Mouse (Mus musculus) CH12F3 (cell line): ENCODE data around the gene Fhit.

Experiments used
- in situ Hi-C: fragments of 300-500 bp; cut with MboI; formaldehyde crosslinking; loops from 2 replicates; pipeline ENCODE4 v1.14.3; 2020; ENCODE audit warnings: low sequenced_read_pairs

Fhit gene

GRCm38 (mm10) chr14:10171761-10172160 lies 990.1 kb downstream of the Fhit start:
- in situ Hi-C loops: no loop called here

- in situ Hi-C loops: no loop called here
Observed at GRCm38 (mm10) chr14:10166641-10167429, 995.0 kb downstream of the Fhit start.

DNA sequence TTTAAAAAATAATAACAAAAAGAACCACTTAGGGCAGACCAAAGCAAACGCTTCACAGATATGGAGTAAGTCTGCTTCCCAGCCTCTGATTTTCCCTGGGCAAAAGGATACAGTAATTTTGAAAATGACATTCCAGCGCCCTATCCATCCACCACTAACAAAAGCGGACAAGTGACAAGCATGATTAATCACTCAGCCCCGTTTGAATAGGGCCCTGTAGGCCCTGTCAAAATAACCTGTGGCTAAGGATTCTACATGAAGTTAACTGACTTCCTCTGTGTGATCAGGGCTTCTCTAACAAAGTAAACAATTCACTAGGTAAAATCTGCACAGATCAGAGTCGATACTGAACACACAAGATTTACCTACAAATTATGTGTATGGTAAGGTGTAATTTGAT lies 1012.0 kb downstream of the Fhit start:
- in situ Hi-C loops: no loop called here

- in situ Hi-C loops: no loop called here
Observed at GRCm38 (mm10) chr14:10139311-10139710, 1022.5 kb downstream of the Fhit start.

DNA sequence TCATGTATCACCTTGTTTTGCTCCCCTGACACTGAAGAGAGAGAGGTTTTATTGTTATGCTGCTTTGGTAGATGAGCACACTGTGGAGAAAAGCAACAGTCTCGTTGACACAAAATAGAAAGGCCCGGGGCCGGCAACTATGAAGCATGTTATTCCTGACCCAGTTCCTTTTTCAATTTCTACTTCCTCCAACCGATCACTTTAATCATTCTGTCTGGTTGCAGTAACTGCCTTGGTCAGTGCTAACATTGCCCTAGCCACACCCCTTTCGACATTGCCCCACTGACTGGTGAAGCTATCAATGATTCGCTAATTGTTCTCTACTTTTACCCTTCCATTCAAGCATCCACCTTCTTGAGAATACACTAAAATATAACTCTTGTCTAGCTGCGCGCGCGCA lies 1028.0 kb downstream of the Fhit start:
- in situ Hi-C loops: no loop called here

DNA sequence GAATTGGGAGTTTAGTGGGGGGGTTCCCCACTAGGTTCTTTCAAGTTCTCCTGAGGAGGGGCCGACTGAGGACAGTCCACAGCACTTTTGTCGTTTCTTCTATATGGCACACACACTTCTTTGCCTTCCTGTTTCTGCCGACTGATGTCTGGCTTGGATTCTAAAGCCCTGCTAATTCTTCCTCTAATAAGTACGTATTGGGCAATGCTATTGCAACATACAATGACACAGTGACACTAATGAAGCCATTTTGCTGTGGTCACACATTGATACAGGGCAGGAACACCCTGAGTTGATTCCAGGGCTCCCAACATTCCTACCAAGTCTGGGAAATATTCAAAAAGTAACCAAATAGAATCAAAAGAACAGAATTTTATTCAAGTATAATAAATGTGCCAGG lies 1032.2 kb downstream of the Fhit start:
- in situ Hi-C loops: no loop called here

DNA sequence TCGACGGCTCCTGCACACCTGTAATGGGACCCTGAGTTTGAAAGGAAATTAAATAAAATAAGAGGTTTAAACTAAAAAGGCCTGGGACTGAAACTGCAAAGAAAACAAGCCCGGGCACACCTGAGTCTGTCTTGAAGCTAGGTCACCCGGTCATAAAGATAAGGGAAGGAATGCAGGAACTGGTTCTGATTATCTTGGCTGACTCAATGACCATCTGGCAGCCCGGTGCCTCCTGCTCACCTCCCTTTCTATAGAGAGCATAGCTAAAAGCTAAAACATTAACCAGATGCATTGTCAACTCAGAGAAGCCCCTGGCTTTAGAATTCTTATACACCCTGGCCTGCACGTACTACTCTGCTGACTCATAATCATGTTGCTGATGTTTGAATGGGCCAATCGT lies 1032.7 kb downstream of the Fhit start:
- in situ Hi-C loops: no loop called here

DNA sequence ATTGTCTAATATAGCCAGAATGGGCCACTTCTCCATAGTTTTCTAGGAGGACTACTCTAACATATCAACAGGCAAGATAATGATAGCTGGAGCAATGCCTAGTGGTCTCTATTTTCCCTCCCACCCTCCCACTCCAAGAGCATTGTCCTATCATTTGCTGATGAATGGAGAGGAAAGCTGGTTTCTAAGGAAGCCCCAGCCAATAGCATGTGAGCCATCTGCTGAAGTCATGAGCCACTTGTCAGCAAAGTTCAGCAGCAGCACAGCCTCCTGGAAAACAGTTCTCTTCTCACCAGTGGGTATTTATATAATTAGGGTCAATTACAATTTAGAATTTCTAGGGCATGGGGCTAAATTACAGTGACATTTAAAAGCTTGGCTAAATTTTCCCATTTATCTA lies 1035.3 kb downstream of the Fhit start:
- in situ Hi-C loops: no loop called here

DNA sequence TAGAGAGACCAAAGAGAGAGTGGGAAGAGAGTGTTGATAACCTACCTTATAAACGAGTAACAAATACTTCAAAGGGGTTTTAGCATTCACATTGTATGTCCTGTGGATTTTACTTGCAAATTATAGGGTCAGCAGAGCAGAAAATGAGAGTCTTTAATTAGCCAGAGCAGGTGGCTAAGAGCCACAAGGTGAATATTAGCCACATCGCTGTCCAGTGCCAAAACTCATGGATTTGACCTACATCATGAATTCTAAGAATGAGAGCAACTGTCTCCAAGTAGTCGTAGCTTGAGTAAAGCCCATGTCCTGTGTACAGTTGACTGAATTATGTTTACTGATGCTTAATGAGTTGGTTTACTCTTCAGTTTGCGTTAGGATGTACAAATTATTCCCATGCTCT lies 1039.7 kb downstream of the Fhit start:
- in situ Hi-C loops: no loop called here

DNA sequence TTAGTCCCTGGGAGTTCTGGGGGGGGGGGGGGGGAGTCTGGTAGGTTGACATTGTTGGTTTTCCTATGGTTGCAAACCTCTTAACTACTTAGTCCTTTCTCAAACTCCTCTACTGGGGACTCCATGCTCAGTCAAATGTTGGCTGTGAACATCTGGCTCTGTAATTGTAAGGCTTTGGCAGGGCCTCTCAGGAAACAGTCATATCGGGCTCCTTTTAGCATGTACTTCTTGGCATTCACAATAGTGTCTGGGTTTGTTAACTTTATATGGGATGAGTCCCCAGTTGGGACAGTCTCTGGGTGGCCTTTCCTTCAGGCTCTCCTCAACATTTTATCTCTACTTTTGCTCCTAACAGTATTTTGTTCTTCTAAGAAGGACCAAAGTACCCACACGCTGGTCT lies 1065.6 kb downstream of the Fhit start:
- in situ Hi-C loops: no loop called here

- in situ Hi-C loops: no loop called here
Observed at GRCm38 (mm10) chr14:10079062-10079461, 1082.8 kb downstream of the Fhit start.

DNA sequence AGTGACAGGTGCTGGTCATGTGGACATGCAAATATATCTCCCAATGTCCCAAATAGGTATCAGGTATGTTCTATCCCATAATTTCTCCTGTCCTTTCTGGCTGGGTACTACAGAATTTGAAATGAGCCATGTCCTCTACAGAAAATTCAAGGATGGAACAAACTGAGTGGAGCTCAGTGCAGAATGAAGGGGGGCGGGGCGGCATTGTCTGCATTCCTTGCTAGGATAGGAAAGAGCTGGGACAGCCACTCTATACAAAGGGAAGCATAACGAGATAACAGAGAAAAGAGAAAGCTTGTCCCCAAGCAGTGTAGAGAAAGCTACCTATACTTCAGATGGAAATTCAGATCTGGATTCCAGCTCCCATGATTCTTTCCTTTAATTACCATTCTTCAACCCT lies 1111.9 kb downstream of the Fhit start:
- in situ Hi-C loops: no loop called here

DNA sequence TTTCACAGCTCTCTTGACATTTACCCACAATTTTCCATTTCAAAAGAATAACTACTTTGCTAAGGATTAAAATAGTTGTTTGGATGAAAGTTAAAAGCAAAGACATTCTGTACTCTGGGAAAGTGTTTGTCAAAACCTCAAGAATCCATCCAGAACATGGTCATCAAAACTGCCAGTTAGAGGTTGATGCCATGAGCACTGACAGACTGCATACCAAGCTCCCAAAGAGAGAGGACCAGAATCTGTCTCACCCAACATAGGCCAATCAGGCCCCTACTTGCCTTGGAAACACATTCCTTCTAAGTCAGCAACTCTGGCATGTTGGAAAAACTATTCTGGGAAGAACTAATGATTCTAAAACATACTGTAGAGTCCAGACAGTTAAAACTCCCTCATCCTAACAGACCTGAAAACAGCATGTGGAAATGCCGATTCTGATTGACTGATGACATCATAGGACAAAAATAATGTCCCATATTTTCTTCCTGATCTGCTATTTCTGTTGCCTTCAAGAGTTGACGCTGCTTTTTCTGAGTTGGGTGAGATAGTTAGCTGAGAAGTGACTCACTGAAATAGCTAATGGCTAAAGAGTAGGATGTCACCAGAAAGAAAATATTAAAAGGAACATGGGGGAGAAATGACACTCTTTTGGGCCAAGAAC lies 1114.6 kb downstream of the Fhit start:
- in situ Hi-C loops: no loop called here

GRCm38 (mm10) chr14:10046336-10047122 lies 1115.3 kb downstream of the Fhit start:
- in situ Hi-C loops: no loop called here

GRCm38 (mm10) chr14:10038021-10038420 lies 1123.8 kb downstream of the Fhit start:
- in situ Hi-C loops: no loop called here

DNA sequence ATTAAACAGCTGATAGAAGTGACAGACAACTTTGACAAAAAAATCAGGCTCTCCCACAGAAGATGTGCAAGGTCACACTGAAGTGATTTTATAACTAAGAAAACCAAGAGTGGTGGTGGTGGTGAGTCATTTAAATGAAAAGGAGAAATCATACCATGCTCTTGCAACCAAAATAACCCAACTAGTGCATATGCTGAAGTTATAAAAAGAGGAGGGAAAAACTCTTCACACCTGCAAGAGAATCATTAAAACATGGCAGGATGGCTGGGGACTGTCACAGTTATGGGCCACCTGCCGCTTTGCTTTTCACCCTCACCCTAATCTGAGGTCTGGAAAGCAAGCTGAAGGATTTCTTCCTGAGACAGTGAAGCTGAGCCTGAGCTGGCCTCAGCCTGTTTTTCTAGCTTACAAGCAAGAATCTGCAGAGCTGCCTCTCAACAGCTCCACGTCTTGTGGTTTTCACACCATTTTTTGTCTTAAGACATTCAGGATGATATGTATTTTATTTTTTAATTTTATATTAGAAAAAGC lies 1125.1 kb downstream of the Fhit start:
- in situ Hi-C loops: no loop called here

- in situ Hi-C loops: no loop called here
Observed at GRCm38 (mm10) chr14:10035682-10036081, 1126.2 kb downstream of the Fhit start.

DNA sequence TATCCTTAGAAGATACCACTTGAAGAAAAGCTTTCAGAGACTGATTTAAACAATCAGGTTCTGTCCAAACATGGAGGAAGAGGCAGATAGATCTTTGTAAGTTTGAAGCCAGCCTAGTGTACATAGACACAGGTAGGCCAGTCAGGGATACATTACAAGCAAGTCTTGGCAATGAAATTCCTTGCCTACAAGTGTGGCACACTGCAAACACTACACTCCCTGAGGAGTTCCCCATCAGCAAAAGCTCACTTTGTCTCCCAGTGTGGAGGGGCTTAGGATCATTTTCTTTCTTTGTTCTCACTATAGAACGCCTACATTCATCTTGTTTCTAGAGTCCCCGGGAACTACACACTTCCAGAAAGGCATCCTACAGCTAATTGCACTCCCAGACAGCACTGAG lies 1126.6 kb downstream of the Fhit start:
- in situ Hi-C loops: no loop called here

DNA sequence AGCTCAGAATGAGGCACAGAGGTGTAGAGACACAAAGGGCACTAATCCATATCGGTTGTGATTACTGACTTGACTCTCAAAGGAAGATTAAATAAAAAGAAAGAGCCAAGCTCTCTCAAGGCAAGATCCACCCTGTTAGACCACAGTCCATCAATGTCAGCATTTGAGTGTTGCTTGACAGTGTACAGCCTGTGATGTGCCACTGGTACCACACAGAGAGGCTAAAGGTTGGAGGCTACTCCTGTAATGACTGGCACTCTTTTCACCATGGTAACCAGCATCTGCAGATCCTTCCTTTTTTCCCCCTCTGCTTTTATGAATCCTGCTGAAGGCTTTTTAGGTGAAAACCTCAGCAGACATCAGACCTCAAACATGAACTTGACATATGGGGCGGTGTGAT lies 1138.5 kb downstream of the Fhit start:
- in situ Hi-C loops: loop anchor here (25.0 kb wide), 1 partner anchor 636 kb away; no protein-coding TSS in a partner anchor

- in situ Hi-C loops: loop anchor here (25.0 kb wide), 1 partner anchor 635 kb away; no protein-coding TSS in a partner anchor
Observed at GRCm38 (mm10) chr14:10022304-10022703, 1139.5 kb downstream of the Fhit start.

DNA sequence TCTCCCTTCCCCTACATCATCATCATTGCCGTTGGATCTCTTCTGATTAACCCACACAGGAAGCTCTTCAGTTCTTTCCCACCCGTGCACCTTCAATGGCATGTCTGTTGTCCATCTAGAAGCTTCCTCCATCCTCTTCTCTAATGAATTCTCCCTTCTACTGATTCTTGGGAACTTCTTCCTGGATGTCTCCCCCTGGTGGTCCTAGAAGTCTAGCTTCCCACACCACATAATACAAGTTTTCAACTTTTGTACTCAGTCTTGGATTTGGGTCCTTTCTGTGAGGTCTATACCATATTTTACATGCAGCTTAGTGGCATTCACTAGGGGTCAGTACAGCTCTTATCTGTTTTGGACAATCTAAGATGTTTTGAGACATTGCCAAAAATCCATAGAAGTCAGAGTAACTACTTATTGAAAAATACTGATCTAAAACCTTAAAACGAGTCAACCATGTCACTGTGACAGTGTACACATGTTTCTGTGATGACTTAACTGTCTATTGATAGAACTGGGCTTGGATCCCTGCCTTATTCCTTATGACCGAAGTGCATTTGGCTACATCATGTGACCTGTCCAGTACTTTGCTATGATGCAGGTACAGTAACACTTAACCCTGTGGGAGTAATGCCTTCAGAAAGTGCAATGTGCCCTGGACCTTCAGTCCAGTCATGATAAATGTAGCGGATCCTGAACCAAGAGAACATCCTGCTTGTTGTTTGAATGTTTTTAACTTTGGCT lies 1141.3 kb downstream of the Fhit start:
- in situ Hi-C loops: loop anchor here (25.0 kb wide), 1 partner anchor 633 kb away; no protein-coding TSS in a partner anchor
